Mouse (Mus musculus): ENCODE data around the gene Wfs1.

DNA sequence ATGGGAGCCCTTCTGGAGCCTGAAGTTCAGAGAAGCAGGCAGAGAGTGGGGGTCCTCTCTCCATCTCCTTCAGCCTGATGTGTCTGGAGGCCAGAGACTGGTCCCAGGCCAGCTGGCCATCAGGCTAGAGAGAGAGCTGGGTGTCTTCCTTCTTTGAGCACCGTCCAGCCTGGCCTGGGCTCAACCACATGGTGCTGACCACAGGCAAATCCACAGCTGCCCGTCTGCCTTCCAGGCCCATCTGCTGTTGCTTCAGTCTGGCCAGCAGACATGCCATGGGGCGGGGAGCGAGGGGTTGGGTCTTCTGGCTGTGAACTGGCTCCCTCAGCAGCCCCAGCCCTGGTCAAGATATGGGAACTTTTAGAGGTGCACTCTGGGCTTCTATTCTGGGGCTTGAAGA is 72.4 kb downstream of the Wfs1 start:
- TF ChIP-seq CTCF (IDR thresholded peaks at IDR 0.05): no peak
- no peak for TF ChIP-seq EP300 (IDR thresholded peaks at IDR 0.05)
